Mouse (Mus musculus) forebrain, postnatal 0 days (tissue): ENCODE results near the gene Cdk2ap2. TPM values are rescaled to one million over a fixed set of nuclear protein-coding genes. Genes with fewer than 3 reads are reported as not detected.

ENCODE experiments used
- ATAC-seq: fragments of 200-750 bp; cut with Nextera tagmentation; 2 replicates; pipeline ENCODE4 v1.8.0; 2017; ENCODE audit warnings: mild to moderate bottlenecking, moderate library complexity
- DNase-seq: peaks from one replicate; pipeline ENCODE4 v3.0.0-alpha.2; 2015
- H3K27ac ChIP-seq: fragments of 300-500 bp; sonication (generic); 2 replicates; pipeline ENCODE4 v1.5.1; 2014; ENCODE audit warnings: low read depth, mild to moderate bottlenecking, antibody characterized with exemption, low read length, moderate library complexity, mixed read lengths
- H3K27me3 ChIP-seq: fragments of 300-500 bp; sonication (generic); 2 replicates; pipeline ENCODE4 v1.6.1; 2014; ENCODE audit warnings: mild to moderate bottlenecking, low read length, mixed read lengths; ENCODE audit not compliant: insufficient read depth
- H3K36me3 ChIP-seq: fragments of 300-500 bp; sonication (generic); 2 replicates; pipeline ENCODE4 v1.6.1; 2014; ENCODE audit warnings: mild to moderate bottlenecking, moderate library complexity; ENCODE audit not compliant: insufficient read depth
- H3K4me1 ChIP-seq: fragments of 300-500 bp; sonication (generic); 2 replicates; pipeline ENCODE4 v1.6.1; 2014; ENCODE audit warnings: antibody characterized with exemption; ENCODE audit not compliant: insufficient read depth
- H3K4me2 ChIP-seq: fragments of 300-500 bp; sonication (generic); 2 replicates; pipeline ENCODE4 v1.6.1; 2014; ENCODE audit warnings: low read depth, mild to moderate bottlenecking, moderate library complexity
- H3K4me3 ChIP-seq: fragments of 300-500 bp; sonication (generic); 2 replicates; pipeline ENCODE4 v1.5.1; 2014; ENCODE audit warnings: low read depth, low read length, mixed read lengths
- H3K9ac ChIP-seq: fragments of 300-500 bp; sonication (generic); 2 replicates; pipeline ENCODE4 v1.6.1; 2014; ENCODE audit warnings: mild to moderate bottlenecking
- H3K9me3 ChIP-seq: fragments of 300-500 bp; sonication (generic); 2 replicates; pipeline ENCODE4 v1.6.1; 2016; ENCODE audit warnings: low read length
- CTCF ChIP-seq: sonication (generic); IDR thresholded peaks from 2 replicates; pipeline ENCODE4 v1.5.1; 2016; ENCODE audit warnings: antibody characterized with exemption, control low read depth, low read depth
- WGBS: fragments of 180-500 bp; shearing (Covaris S2); extraction: QIAGEN DNeasy Blood & Tissue Kit; methylation state at CpG from one replicate; pipeline ENCODE4 v1.1.7; 2014; 5-methylcytosine and 5-hydroxymethylcytosine counted together
- polyA plus RNA-seq: library from polyadenylated mRNA; unstranded; fragments of >200 nt; fragmentation: Nextera tagmentation; extraction: Ambion mirVana; gene quantifications from 2 replicates; pipeline ENCODE4 v1.2.1, GENCODE M21; 2015
- total RNA-seq: library from RNA; depleted of rRNA; stranded (reverse); fragments of >200 nt; gene quantifications from 2 replicates; pipeline ENCODE4 v1.2.3, GENCODE M21; 2014

Cdk2ap2 gene
- total and polyA plus RNA-seq, 2 experiments from 2014 or later: 34.4 to 59.9 TPM

GRCm38 (mm10) chr19:4106654-4107053 lies 9.7 kb downstream of the Cdk2ap2 start:
- ATAC-seq: no peak
- Histone ChIP-seq H3K36me3 (peaks cover 56% of the 10 kb centered on the region), H3K4me3 (no peak overlapping the region), H3K27ac (no peak overlapping the region), H3K9me3 (no peaks in the 10 kb centered on the region), H3K27me3 (no peaks in the 10 kb centered on the region), H3K9ac (no peak overlapping the region), H3K4me2 (no peak overlapping the region), H3K4me1 (no peaks in the 10 kb centered on the region)
- DNase-seq: no peak
- no peak for TF ChIP-seq CTCF
- 93% methylated on average over 14 of the region's 14 CpGs for WGBS

GRCm38 (mm10) chr19:4108535-4108934 lies 11.6 kb downstream of the Cdk2ap2 start:
- ATAC-seq (no peak), DNase-seq (no peak)
- Histone ChIP-seq H3K9me3 (no peaks in the 10 kb centered on the region), H3K27ac (no peak overlapping the region), H3K4me3 (no peak overlapping the region), H3K9ac (no peak overlapping the region), H3K4me2 (no peak overlapping the region), H3K4me1 (no peaks in the 10 kb centered on the region), H3K27me3 (no peaks in the 10 kb centered on the region), H3K36me3 (peaks cover 66% of the 10 kb centered on the region)
- TF ChIP-seq CTCF: no peak
- 91% methylated on average over 9 of the region's 9 CpGs for WGBS

GRCm38 (mm10) chr19:4112063-4112960 lies 15.3 kb downstream of the Cdk2ap2 start:
- Histone ChIP-seq H3K4me1 (no peaks in the 10 kb centered on the region), H3K4me3 (no peak overlapping the region), H3K9ac (no peak overlapping the region), H3K27ac (no peak overlapping the region), H3K9me3 (no peaks in the 10 kb centered on the region), H3K27me3 (no peaks in the 10 kb centered on the region), H3K4me2 (no peak overlapping the region), H3K36me3 (peaks cover 74% of the 10 kb centered on the region)
- TF ChIP-seq CTCF: no peak
- ATAC-seq (no peak), DNase-seq (no peak)
- WGBS: 95% methylated on average over 26 of the region's 26 CpGs

GRCm38 (mm10) chr19:4113186-4113805 lies 16.3 kb downstream of the Cdk2ap2 start:
- no peak overlapping the region for H3K9ac ChIP-seq
- peaks cover 74% of the 10 kb centered on the region for H3K36me3 ChIP-seq
- TF ChIP-seq CTCF: no peak
- H3K4me2 ChIP-seq: no peak overlapping the region
- H3K4me1 ChIP-seq: no peaks in the 10 kb centered on the region
- no peaks in the 10 kb centered on the region for H3K9me3 ChIP-seq
- no peak overlapping the region for H3K27ac ChIP-seq
- 73% methylated on average over 13 of the region's 13 CpGs for whole genome bisulfite sequencing
- H3K27me3 ChIP-seq: no peaks in the 10 kb centered on the region
- peak; percentile 43 for DNase-seq
- 0 out of 2 replicates have a peak, but pooled peaks have one; percentile 28 for ATAC-seq
- no peak overlapping the region for H3K4me3 ChIP-seq

GRCm38 (mm10) chr19:4113806-4114230 lies 16.8 kb downstream of the Cdk2ap2 start:
- ATAC-seq: 0 out of 2 replicates have a peak, but pooled peaks have one; percentile 6
- no peak overlapping the region for H3K4me2 ChIP-seq
- TF ChIP-seq CTCF: no peak
- H3K4me1 ChIP-seq: no peaks in the 10 kb centered on the region
- WGBS: 73% methylated on average over 5 of the region's 5 CpGs
- DNase-seq: no peak
- H3K36me3 ChIP-seq: peaks cover 71% of the 10 kb centered on the region
- H3K27ac ChIP-seq: no peak overlapping the region
- H3K4me3 ChIP-seq: no peak overlapping the region
- no peak overlapping the region for H3K9ac ChIP-seq
- H3K27me3 ChIP-seq: no peaks in the 10 kb centered on the region
- H3K9me3 ChIP-seq: no peaks in the 10 kb centered on the region

GRCm38 (mm10) chr19:4114551-4114950 lies 17.6 kb downstream of the Cdk2ap2 start:
- no peak overlapping the region for H3K9ac ChIP-seq
- H3K4me3 ChIP-seq: no peak overlapping the region
- peaks cover 71% of the 10 kb centered on the region for H3K36me3 ChIP-seq
- TF ChIP-seq CTCF: no peak
- no peaks in the 10 kb centered on the region for H3K4me1 ChIP-seq
- DNase-seq (no peak), ATAC-seq (no peak)
- no peak overlapping the region for H3K4me2 ChIP-seq
- H3K9me3 ChIP-seq: no peaks in the 10 kb centered on the region
- no peaks in the 10 kb centered on the region for H3K27me3 ChIP-seq
- no peak overlapping the region for H3K27ac ChIP-seq
- WGBS: 88% methylated on average over 10 of the region's 10 CpGs

- TF ChIP-seq CTCF: no peak
- Histone ChIP-seq H3K4me1 (no peaks in the 10 kb centered on the region), H3K36me3 (peaks cover 71% of the 10 kb centered on the region), H3K27me3 (no peaks in the 10 kb centered on the region), H3K9me3 (no peaks in the 10 kb centered on the region), H3K27ac (no peak overlapping the region), H3K4me3 (no peak overlapping the region), H3K4me2 (no peak overlapping the region), H3K9ac (no peak overlapping the region)
- ATAC-seq (no peak), DNase-seq (no peak)
- 94% methylated on average over 10 of the region's 10 CpGs for WGBS
Observed at GRCm38 (mm10) chr19:4115144-4115543, 18.2 kb downstream of the Cdk2ap2 start.
